Mouse (Mus musculus): ENCODE measurements around the gene Lrrc63. TPM values are rescaled to one million over a fixed set of nuclear protein-coding genes. Genes with fewer than 3 reads are reported as not detected.

Lrrc63 gene
- polyA plus RNA-seq, 1 experiment = 0.04 TPM

GRCm38 (mm10) chr14:75139225-75139624, 8.5 kb upstream of the Lrrc63 start:
- DNase-seq (ENCODE audit: extremely low spot score in 1 of 2, low spot score in 1 of 2) = no peak

- no peak for DNase-seq (ENCODE audit: extremely low spot score in 1 of 2, low spot score in 1 of 2)
Observed at GRCm38 (mm10) chr14:75138503-75138902, 7.8 kb upstream of the Lrrc63 start.

DNA sequence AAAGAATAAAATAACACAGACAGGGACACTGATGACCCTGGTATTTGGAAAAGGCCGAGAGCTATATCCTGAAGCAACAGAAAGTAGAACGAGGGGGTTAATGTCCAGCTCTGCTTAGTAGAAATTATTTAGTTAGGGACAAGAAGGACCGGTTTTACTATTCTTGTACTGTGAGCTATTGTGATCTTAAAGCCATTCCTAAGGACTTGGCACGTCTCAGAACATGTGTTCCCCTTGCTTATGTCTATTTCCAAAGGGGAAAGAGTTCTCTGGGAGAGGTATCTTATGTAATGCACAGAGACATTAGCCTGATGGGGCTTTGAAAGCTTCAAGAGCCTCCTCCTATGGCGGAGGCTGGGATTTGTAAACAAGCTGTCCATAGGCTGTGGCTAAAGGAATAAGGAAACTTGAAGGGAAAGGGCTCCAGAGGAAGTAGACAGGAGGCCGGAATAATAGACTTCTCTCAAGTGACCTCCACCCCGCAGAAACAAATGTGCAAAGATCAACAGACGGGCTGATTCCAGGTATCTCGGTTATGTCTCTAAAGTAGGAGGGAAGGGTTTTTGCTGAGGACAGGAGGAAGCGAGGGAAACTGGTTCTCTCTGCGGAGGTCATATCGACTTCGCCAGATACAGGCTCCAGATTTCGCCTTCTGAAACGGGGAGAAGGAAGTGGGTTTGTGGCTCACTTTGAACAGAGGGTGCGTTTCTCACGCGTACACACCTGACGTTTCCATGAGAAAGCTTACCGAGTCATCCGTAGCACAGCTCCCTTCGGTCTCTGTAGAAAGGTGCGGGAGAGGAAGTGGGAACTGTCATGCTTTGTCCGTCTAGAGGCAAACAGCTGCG, 5.7 kb upstream of the Lrrc63 start:
- DNase-seq (ENCODE audit: extremely low spot score in 1 of 2, low spot score in 1 of 2) = no peak

- DNase-seq (ENCODE audit: extremely low spot score in 1 of 2, low spot score in 1 of 2) = no peak
Observed at GRCm38 (mm10) chr14:75131324-75131935, 749 bp upstream of the Lrrc63 start.

DNA sequence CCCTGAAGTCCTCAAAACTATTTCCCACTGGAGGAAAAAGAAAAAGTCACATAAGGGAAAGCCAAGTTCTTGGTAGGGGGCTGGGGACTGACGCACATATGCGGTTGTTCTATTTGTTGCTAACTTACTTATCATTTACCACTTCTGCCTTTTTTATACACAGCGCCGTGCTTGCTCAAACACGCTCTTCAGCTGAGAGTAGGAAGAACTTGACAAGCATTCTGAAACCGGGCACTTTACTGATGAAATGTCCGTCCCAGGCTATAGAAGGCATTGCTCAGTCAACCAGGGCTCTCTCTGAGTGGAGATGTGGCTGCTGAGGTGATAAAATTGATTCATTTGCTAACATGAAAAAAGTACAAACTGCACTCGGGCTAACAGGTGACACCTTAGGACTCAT, 9.0 kb downstream of the Lrrc63 start:
- DNase-seq (ENCODE audit: extremely low spot score in 1 of 2, low spot score in 1 of 2) = no peak

- no peak for DNase-seq (ENCODE audit: extremely low spot score in 1 of 2, low spot score in 1 of 2)
Observed at GRCm38 (mm10) chr14:75102956-75103355, 27.7 kb downstream of the Lrrc63 start.

- no peak for DNase-seq (ENCODE audit: extremely low spot score in 1 of 2, low spot score in 1 of 2)
Observed at GRCm38 (mm10) chr14:75077946-75078345, 52.7 kb downstream of the Lrrc63 start.

GRCm38 (mm10) chr14:75075299-75076180, 55.1 kb downstream of the Lrrc63 start:
- no peak for DNase-seq (ENCODE audit: extremely low spot score in 1 of 2, low spot score in 1 of 2)

DNA sequence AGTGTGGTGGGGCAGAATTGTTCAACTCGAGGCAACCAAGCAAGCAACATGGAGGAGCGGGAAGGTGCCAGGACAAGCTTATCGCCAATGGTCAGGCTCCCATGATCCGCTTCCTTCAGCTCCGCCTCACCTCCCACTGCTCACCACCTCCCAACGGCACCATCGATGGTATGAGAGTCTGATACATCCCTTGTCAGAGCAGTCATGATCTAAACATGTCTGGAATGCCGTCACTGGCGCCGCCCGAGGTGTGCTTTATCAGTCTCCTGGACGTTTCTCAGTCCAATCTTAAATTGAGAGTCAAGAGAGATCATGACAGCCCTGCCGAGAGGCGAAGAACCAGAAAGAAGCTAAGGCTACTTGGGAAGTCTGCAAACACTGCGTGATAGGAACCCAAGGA, 59.6 kb downstream of the Lrrc63 start:
- DNase-seq (ENCODE audit: extremely low spot score in 1 of 2, low spot score in 1 of 2) = no peak

GRCm38 (mm10) chr14:75069356-75069979, 61.2 kb downstream of the Lrrc63 start:
- DNase-seq (ENCODE audit: extremely low spot score in 1 of 2, low spot score in 1 of 2) = no peak

- no peak for DNase-seq (ENCODE audit: extremely low spot score in 1 of 2, low spot score in 1 of 2)
Observed at GRCm38 (mm10) chr14:75068430-75069112, 62.1 kb downstream of the Lrrc63 start.

DNA sequence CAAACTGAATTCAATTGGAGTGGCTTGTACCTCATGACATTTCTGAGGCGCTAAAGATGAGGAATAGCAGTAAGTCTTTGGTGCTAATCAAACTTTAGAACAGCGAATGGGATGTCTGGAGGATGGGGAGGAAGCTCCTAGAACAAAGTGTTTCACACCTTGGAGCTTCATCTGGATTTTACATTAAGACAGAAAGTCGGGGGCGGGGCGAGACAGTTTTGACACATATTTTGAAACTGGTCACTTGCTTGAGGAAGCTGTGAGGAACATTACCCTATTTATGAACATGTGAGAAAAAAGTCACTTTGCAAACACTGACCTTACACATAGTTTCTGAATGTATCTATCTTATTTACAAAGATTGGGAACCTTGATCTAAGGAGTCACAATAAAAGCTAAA, 65.5 kb downstream of the Lrrc63 start:
- no peak for DNase-seq (ENCODE audit: extremely low spot score in 1 of 2, low spot score in 1 of 2)

GRCm38 (mm10) chr14:75064520-75064919, 66.2 kb downstream of the Lrrc63 start:
- no peak for DNase-seq (ENCODE audit: extremely low spot score in 1 of 2, low spot score in 1 of 2)

DNA sequence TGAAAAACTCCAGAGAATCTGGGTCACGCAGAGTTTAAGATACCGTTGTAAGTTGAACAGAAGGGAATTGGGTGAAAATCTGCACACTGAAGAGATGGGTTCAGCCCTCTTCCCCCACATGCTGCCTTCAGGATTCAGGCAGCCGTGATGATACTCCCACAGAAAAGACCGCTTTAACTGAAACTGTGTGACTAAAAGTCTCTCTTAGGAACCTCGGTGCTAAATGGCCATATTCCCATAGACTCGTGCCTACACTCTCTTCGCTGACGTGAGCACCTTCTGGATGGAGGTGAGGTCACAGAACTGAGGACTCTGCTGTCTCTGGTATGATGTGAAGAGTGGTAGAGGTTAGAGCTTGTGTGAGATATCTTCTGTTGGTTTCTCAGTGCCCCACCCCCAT, 66.7 kb downstream of the Lrrc63 start:
- peak in 1 of 2 experiments; percentile 45 for DNase-seq (ENCODE audit: extremely low spot score in 1 of 2, low spot score in 1 of 2)

DNA sequence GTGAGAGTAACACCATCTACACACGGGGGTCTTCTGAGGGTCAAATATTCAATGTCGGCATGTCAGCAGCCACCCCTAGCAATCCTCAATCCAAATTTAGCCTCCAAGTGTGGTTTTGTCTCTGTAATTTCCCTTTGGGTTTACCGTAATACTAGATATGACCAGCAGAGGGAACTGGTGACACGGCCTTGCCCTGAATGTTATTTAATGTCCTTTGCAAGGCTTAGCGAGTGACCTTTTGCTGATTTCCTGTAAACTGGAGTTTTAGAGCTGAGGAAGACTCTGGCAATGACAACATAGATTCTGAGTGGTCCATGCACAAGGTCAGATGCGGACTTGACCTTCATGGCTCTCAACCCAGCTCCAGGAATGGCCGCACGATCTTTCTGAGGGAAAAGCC, 70.1 kb downstream of the Lrrc63 start:
- DNase-seq (ENCODE audit: extremely low spot score in 1 of 2, low spot score in 1 of 2) = peak in 1 of 2 experiments; percentile 79

- no peak for DNase-seq (ENCODE audit: extremely low spot score in 1 of 2, low spot score in 1 of 2)
Observed at GRCm38 (mm10) chr14:75056861-75057431, 73.7 kb downstream of the Lrrc63 start.

DNA sequence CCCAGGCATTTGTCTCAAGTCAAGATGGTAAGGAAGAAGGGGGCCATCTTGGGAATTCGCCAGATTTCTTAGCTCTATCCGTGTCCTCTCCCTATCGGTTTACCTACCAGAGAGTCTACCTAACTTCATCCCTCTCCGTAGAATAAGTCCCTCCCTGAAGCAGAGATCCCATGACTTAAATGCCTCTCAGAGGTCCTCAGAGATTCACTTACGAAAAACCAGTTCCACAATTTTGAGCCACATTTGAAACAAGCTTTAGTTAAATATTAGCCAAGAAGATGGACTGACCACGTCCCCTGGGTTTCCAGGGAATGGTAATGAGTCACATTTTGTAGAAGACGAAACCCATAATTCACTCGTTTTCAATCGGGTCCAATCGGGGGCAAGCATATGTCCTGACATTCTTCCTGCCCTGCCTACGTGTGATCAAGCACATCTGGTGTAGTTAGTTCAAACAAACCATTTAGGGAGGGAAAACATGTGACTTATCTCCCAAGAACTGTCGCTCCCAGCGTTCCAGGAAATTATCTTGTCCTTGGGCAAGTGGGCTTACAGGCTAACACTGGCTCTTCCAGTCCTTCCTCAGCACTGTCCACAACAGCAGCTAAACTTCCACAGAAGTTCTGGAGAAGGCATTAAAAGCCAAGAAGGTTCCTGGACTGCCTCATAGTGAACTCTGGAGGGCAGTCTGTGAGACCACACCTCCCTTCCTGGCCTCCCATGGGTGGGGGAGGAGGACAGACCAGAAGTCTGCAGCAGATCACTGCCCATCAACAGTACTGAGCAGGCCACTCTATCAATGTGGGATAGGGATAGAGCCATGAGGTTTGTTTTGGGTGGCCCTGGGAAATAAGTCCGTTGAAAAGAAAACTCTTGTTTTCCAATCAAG, 76.0 kb downstream of the Lrrc63 start:
- no peak for DNase-seq (ENCODE audit: extremely low spot score in 1 of 2, low spot score in 1 of 2)

DNA sequence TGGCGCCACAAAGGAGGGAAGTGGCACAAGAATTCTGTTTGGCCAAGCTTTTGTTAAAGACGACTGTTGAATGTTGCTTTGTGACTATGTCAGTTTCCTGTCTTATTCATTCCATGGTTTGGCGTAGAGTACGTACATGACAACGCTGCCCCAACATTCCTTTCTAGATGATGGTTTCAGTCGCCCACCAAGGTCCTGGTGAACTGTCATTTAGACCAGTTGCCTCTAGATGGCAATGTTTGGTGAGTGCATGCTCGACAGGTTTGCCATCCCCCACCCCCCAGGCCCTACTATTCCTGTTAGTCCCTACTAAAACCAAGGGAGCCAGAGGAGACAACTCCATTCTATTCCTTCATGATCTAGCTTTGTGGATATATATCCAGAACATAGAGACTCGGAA, 78.2 kb downstream of the Lrrc63 start:
- no peak for DNase-seq (ENCODE audit: extremely low spot score in 1 of 2, low spot score in 1 of 2)

GRCm38 (mm10) chr14:75045184-75045583, 85.5 kb downstream of the Lrrc63 start:
- no peak for DNase-seq (ENCODE audit: extremely low spot score in 1 of 2, low spot score in 1 of 2)

Measured in frontal cortex, adult 2 months (tissue).